Mouse (Mus musculus) splenic B cell, adult 2 months (primary cell): Measurements from ENCODE around the gene Ptpn11.

ENCODE experiments used
- DNase-seq: peaks from one replicate; pipeline ENCODE4 v3.0.0-alpha.2; 2011; ENCODE audit warnings: low read depth, low spot score
- H3K27me3 ChIP-seq: 2 replicates; pipeline ENCODE4 v1.6.1; 2012; ENCODE audit warnings: mild to moderate bottlenecking, low read length, moderate library complexity, mixed read lengths; ENCODE audit not compliant: control insufficient read depth, poor library complexity, insufficient read depth, severe bottlenecking
- H3K36me3 ChIP-seq: 2 replicates; pipeline ENCODE4 v1.6.1; 2012; ENCODE audit warnings: mild to moderate bottlenecking, low read length, moderate library complexity, mixed read lengths; ENCODE audit not compliant: control insufficient read depth, poor library complexity, insufficient read depth, severe bottlenecking

Gene Ptpn11

DNA sequence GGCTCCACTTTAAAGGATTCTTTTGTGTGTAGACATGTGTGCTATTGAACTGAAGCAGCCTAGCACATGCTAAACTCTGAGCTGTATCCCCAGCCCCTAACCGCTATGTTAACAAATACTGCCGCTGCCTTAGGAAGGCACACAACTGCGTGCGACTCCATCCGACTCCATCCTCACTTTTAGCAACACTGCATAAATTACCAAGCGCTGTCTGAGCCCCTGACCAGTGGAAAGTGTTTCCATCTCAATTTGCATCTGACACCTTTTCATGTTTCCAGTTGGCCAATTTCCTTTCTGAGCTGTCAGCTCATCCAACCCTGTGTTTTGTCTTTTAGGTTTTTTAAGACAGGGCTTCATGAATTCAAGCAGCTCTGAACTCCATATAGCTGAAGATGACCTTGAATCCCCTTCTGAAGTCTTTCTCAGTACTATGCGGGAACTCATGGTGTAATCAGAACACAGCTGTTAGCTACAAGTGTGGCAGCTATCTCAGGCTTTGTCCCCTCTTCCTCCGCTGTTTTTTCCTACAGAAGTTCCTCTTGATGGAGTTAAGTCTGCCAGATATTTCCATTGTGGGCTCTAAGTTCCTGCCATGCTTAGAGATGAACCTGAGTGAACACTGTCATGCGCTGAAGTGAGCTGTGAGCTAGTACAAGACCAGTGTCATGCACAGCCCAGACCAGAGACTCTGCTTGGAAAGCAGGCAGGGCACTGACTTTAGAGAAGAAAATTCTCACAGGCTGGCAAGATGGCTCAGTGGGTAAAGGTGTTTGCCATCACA is 11.9 kb downstream of the Ptpn11 start:
- peak; percentile 34 for DNase-seq
- no peaks in the 10 kb centered on the region for H3K27me3 ChIP-seq
- no peaks in the 10 kb centered on the region for H3K36me3 ChIP-seq

DNA sequence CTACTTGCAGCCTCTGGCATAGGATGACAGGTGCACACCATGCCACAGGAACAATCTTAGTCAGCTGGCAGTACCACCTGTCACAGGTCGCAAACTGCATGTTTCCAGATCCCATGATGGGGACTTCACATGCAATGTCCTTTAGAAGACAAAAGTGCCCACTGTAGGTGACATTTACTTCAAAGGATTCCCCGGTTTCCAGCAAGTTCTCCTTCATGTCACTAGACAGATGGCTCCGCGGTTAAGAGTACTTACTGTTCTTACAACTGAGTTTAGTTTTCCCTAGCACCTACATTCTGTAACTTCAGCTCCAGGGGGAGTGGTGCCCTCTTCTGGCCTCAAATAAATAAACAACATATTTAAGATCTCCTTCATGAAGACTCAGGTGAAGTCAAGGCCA is 18.4 kb downstream of the Ptpn11 start:
- no peaks in the 10 kb centered on the region for H3K27me3 ChIP-seq
- 0 out of 2 replicates have a peak, but pooled peaks cover 2% of the 10 kb centered on the region for H3K36me3 ChIP-seq
- peak; percentile 54 for DNase-seq

DNA sequence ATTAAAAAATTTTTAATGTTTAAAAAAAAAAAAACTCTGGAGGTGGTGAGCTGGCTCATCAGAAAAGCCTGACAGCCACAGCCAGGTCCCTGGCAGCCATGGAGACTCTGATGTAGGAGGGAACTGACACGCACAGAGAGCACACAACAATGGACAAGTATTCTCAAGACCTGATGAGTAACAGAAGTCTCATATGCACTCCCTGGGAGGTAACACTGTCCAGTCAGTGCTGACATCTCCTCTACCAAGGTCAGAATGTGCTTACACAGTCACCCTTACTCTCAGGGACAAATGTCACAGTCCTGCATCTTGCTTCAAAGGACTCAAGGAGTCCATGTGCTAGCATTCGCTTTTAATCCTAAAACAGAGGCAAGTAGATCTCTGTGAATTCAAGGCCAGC is 21.6 kb downstream of the Ptpn11 start:
- DNase-seq = no peak
- no peaks in the 10 kb centered on the region for H3K27me3 ChIP-seq
- peaks cover 8% of the 10 kb centered on the region for H3K36me3 ChIP-seq

- H3K27me3 ChIP-seq = no peaks in the 10 kb centered on the region
- no peak for DNase-seq
- H3K36me3 ChIP-seq = peaks cover 18% of the 10 kb centered on the region
Observed at GRCm38 (mm10) chr5:121166884-121167283, 24.3 kb downstream of the Ptpn11 start.

DNA sequence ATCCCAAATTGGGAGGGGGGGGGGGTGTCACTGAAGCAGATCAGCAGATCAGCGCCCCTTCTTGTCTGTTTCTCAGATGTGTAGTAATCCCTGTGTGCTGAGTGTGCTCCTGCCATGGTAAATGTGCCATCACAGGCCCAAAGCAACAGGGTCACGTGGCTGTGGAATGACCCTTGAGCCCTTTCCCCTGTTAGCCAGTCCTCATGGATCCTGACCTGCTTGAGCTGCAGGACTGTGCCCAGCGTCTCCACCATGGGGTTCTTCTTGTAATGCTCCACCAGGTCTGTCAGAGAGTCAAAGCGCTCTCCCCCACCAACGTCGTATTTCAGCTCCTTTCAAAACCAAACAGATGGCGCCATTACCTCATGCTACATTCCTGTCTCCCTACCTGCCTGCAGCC is 28.3 kb downstream of the Ptpn11 start:
- Histone ChIP-seq H3K27me3 (no peaks in the 10 kb centered on the region), H3K36me3 (peaks cover 17% of the 10 kb centered on the region)
- no peak for DNase-seq

- peaks cover 17% of the 10 kb centered on the region for H3K36me3 ChIP-seq
- no peak for DNase-seq
- H3K27me3 ChIP-seq = no peaks in the 10 kb centered on the region
Observed at GRCm38 (mm10) chr5:121162285-121162684, 28.9 kb downstream of the Ptpn11 start.

DNA sequence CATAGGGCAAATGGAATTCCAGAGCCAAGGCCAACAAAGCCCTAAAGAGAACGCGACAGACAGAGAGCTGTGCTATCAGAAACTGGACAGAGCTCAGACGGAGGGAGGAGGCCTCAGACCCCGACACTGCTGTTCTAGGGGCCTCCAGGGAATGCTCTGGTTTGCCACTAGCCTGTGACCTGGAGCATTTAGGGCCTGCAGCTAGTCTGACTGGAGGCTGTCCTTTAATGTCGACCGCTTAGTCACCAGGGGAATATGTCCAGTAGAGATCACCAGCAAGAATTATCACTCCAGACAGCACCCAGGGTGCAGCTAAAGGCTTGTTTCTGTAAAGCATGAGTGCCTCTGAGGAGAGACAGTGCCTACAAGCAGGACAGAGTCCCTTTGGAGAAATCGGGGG is 32.2 kb downstream of the Ptpn11 start:
- peaks cover 8% of the 10 kb centered on the region for H3K36me3 ChIP-seq
- DNase-seq = no peak
- no peaks in the 10 kb centered on the region for H3K27me3 ChIP-seq

- Histone ChIP-seq H3K36me3 (peaks cover 10% of the 10 kb centered on the region), H3K27me3 (no peaks in the 10 kb centered on the region)
- no peak for DNase-seq
Observed at GRCm38 (mm10) chr5:121157489-121157888, 33.7 kb downstream of the Ptpn11 start.

GRCm38 (mm10) chr5:121157017-121157416 is 34.2 kb downstream of the Ptpn11 start:
- Histone ChIP-seq H3K27me3 (no peaks in the 10 kb centered on the region), H3K36me3 (peaks cover 9% of the 10 kb centered on the region; the same call in 1 of the 2 replicates)
- no peak for DNase-seq

GRCm38 (mm10) chr5:121156121-121156520 is 35.1 kb downstream of the Ptpn11 start:
- DNase-seq = no peak
- Histone ChIP-seq H3K27me3 (no peaks in the 10 kb centered on the region), H3K36me3 (peaks cover 11% of the 10 kb centered on the region; the same call in 1 of the 2 replicates)

DNA sequence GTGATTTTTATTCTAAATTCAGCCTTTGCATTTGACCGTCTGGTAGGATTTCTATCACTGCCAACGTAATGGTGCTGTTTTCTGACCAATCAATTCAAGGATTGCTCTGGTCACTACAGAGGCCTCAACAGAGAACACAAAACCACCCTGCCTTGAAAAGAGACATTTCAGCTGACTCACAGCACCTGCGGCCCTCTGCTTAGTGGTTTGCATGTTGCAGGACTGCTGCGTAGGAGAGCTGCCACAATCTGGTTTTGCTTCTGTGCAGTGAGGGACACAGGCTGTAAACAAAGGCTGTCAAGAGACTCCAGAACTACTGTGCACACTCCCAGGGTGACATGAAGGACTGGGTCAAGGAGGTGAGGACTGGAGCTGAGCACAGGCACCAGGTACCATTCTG is 40.5 kb downstream of the Ptpn11 start:
- peaks cover 16% of the 10 kb centered on the region for H3K36me3 ChIP-seq
- DNase-seq = no peak
- H3K27me3 ChIP-seq = no peaks in the 10 kb centered on the region

DNA sequence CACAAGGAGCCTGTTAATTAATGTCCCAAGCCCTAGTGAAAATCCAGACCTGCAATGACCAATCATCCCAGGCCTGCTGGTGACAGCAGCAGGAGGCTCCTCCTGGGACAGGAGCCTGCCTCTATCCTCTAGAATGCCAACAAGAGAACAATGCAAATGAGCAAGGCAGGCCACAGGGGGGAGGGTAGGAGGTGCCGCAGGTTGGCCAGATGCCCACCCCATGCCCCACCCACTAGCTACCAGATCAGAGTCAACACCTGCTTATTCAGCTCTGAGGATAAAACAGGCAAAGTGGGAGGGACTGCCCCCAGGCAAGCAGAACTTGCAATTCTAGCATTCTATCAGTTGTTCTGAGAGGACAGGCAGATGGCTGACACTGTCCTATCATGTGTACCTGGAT is 42.0 kb downstream of the Ptpn11 start:
- H3K36me3 ChIP-seq = peaks cover 21% of the 10 kb centered on the region
- no peak for DNase-seq
- H3K27me3 ChIP-seq = no peaks in the 10 kb centered on the region

GRCm38 (mm10) chr5:121146275-121146674 is 44.9 kb downstream of the Ptpn11 start:
- no peaks in the 10 kb centered on the region for H3K27me3 ChIP-seq
- peaks cover 18% of the 10 kb centered on the region for H3K36me3 ChIP-seq
- DNase-seq = no peak

GRCm38 (mm10) chr5:121145609-121146008 is 45.6 kb downstream of the Ptpn11 start:
- DNase-seq = no peak
- Histone ChIP-seq H3K27me3 (no peaks in the 10 kb centered on the region), H3K36me3 (peaks cover 18% of the 10 kb centered on the region)

GRCm38 (mm10) chr5:121144441-121145238 is 46.6 kb downstream of the Ptpn11 start:
- H3K36me3 ChIP-seq = peaks cover 18% of the 10 kb centered on the region
- no peaks in the 10 kb centered on the region for H3K27me3 ChIP-seq
- no peak for DNase-seq
